In the genomic region with DNA sequence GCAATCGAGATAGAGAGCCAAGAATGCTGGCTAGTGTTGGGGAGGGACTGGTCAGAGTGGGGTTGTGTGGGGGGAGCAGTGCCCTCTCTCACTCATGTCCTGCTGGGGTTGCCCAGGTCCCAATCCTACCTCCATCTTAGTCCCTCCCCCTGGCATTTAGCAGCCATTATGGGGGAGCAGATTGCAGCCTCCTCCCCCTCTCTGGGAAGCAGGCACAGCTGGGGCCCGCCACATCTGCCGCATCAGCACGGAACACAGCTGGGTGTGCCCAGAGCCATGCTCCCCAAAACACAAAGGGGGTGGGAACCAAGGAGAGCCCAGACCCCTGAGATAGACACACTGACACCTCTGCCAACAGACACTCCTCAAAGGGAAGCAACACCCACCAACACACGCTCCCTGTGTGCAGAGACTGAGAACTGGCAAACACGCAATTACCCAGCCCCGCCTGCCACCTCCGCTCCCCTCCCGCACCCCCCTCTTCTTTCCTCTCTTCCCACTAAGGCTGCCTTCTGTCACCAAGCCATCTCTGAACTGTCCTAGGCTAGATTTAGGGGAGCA, we compare ENCODE assay signal across 8 mouse cellular contexts. TPM values are rescaled to one million over a fixed set of nuclear protein-coding genes. Genes with fewer than 3 reads are reported as not detected.
DNase-seq lines count a peak whose midpoint lies in the region; ATAC-seq and TF ChIP-seq lines count a peak whose summit lies in the region.

No protein-coding gene starts in this region.

- peak overlapping the region; percentile 65 for H3K4me2 ChIP-seq in heart, embryonic 14.5 days (ENCODE audit: low read length)
- no peak overlapping the region; the same call in 1 of the 2 replicates for H3K4me2 ChIP-seq in hindbrain, embryonic 11.5 days (replicated peaks; ENCODE audit: low read depth, low read length)

- H3K9ac ChIP-seq in heart, embryonic 14.5 days (ENCODE audit: low read length), result no peak overlapping the region
- peak overlapping the region; percentile 25 for H3K9ac ChIP-seq in hindbrain, embryonic 11.5 days (ENCODE audit: low read depth, low read length)

- peaks cover 26 to 52% of the 10 kb centered on the region in 2 experiments for H3K4me1 ChIP-seq in heart, embryonic 14.5 days (ENCODE audit: control insufficient read depth in 2 of 2, insufficient read depth in 2 of 2, low read length in 2 of 2)
- peaks cover 54% of the 10 kb centered on the region for H3K4me1 ChIP-seq in hindbrain, embryonic 11.5 days (replicated peaks; ENCODE audit: control insufficient read depth, insufficient read depth, low read length)
- H3K4me1 ChIP-seq in midbrain, embryonic 10.5 days, result peaks cover 95% of the 10 kb centered on the region
- H3K4me1 ChIP-seq in kidney, adult 2 months (ENCODE audit: control insufficient read depth, insufficient read depth, low read length), result no peaks in the 10 kb centered on the region

- no peak overlapping the region for H3K4me3 ChIP-seq in heart, embryonic 14.5 days (ENCODE audit: control insufficient read depth in 1 of 2, insufficient read depth in 1 of 2, low read depth in 1 of 2, low read length in 2 of 2)
- H3K4me3 ChIP-seq in hindbrain, embryonic 11.5 days (ENCODE audit: low read depth, low read length), result no peak overlapping the region
- peak overlapping the region; percentile 54 for H3K4me3 ChIP-seq in midbrain, embryonic 10.5 days
- H3K4me3 ChIP-seq in kidney, adult 2 months (ENCODE audit: insufficient read depth, low read depth, low read length), result no peak overlapping the region

- no peak overlapping the region for H3K27ac ChIP-seq in heart, embryonic 14.5 days (replicated peaks in 1 of 2; ENCODE audit: control insufficient read depth in 1 of 2, insufficient read depth in 1 of 2, low read depth in 2 of 2, low read length in 2 of 2)
- H3K27ac ChIP-seq in hindbrain, embryonic 11.5 days (ENCODE audit: low read depth, low read length), result peak overlapping the region; percentile 90
- H3K27ac ChIP-seq in midbrain, embryonic 10.5 days (replicated peaks), result peak overlapping the region; percentile 91
- no peak overlapping the region for H3K27ac ChIP-seq in kidney, adult 2 months (ENCODE audit: insufficient read depth, low read depth, low read length)

- peaks cover 30% of the 10 kb centered on the region for H3K36me3 ChIP-seq in heart, embryonic 14.5 days (ENCODE audit: control insufficient read depth, insufficient read depth, low read length)
- H3K36me3 ChIP-seq in hindbrain, embryonic 11.5 days (ENCODE audit: control insufficient read depth, insufficient read depth, low read length), result no peaks in the 10 kb centered on the region; the same call in 1 of the 2 replicates
- H3K36me3 ChIP-seq in midbrain, embryonic 10.5 days, result peaks cover 13% of the 10 kb centered on the region
- H3K36me3 ChIP-seq in kidney, adult 2 months (ENCODE audit: control insufficient read depth, insufficient read depth, low read length), result no peaks in the 10 kb centered on the region

- 18% methylated on average over 9 of the region's 9 CpGs for WGBS in heart, embryonic 14.5 days
- WGBS in hindbrain, embryonic 11.5 days, result 19% methylated on average over 8 of the region's 9 CpGs
- 14% methylated on average over 9 of the region's 9 CpGs for WGBS in midbrain, embryonic 10.5 days
- WGBS in kidney, adult 2 months, result 19% methylated on average over 9 of the region's 9 CpGs

- ATAC-seq in heart, embryonic 14.5 days (ENCODE audit: insufficient number of reproducible peaks, insufficient read depth, low FRiP score, low read depth), result no peak
- no peak for ATAC-seq in hindbrain, embryonic 11.5 days (ENCODE audit: low FRiP score)

- intact Hi-C loops in heart, postnatal 14 days (cut with DNase I), result loop anchor here (1.0 kb wide), 1 partner anchor 22 kb away; no protein-coding TSS in a partner anchor

- no peak for TF ChIP-seq POLR2A in kidney, adult 2 months (IDR thresholded peaks at IDR 0.05; ENCODE audit: low read depth, low read length)

- no peak for DNase-seq in heart, postnatal 14 days
- DNase-seq in MN1 (ENCODE audit: low spot score), result peak; percentile 47
- DNase-seq in hindbrain, embryonic 11.5 days (ENCODE audit: low spot score), result peak; percentile 39
- no peak for DNase-seq in midbrain, embryonic 10.5 days (ENCODE audit: low spot score)
- no peak for DNase-seq in T-cell, adult 2 months (ENCODE audit: low spot score)
- no peak for DNase-seq in kidney, adult 2 months
- no peak for DNase-seq in kidney, postnatal 4 days

- peaks cover 45% of the 10 kb centered on the region for H3K27me3 ChIP-seq in heart, embryonic 14.5 days (ENCODE audit: control insufficient read depth, insufficient read depth, low read length)
- peaks cover 17% of the 10 kb centered on the region for H3K27me3 ChIP-seq in hindbrain, embryonic 11.5 days (ENCODE audit: control insufficient read depth, insufficient read depth, low read length)
- H3K27me3 ChIP-seq in midbrain, embryonic 10.5 days (ENCODE audit: low read depth, poor library complexity, severe bottlenecking), result peaks cover 64% of the 10 kb centered on the region
- H3K27me3 ChIP-seq in kidney, adult 2 months (replicated peaks; ENCODE audit: control insufficient read depth, insufficient read depth, low read length), result 0 out of 2 replicates have a peak, but pooled peaks cover 2% of the 10 kb centered on the region

- no peak for TF ChIP-seq CTCF in kidney, adult 2 months (conservative IDR thresholded peaks at IDR 0.05; ENCODE audit: insufficient read depth, insufficient read length, low read depth, low read length)

- H3K9me3 ChIP-seq in heart, embryonic 14.5 days (ENCODE audit: control insufficient read depth, low read length), result no peaks in the 10 kb centered on the region
- no peaks in the 10 kb centered on the region for H3K9me3 ChIP-seq in hindbrain, embryonic 11.5 days (ENCODE audit: control insufficient read depth, low read length)
- H3K9me3 ChIP-seq in midbrain, embryonic 10.5 days (replicated peaks), result no peaks in the 10 kb centered on the region

RNA-seq across cellular contexts. Expression of a gene that starts 5.0 kb away (rescaled TPM):
- 0.18 TPM in 1 of 2 replicates, not detected in the other for polyA plus RNA-seq in heart, embryonic 14.5 days (2014; fragmentation: Nextera tagmentation; extraction: Ambion mirVana)
- total RNA-seq in heart, postnatal 14 days (2021), result not detected
- 1.9 and 4.4 TPM in 2 replicates for polyA plus RNA-seq in hindbrain, embryonic 11.5 days (2014; fragmentation: Nextera tagmentation; extraction: Ambion mirVana)
- 6.1 and 17.7 TPM in 2 replicates for polyA plus RNA-seq in midbrain, embryonic 10.5 days (2016; fragmentation: Nextera tagmentation; extraction: Ambion mirVana)
- 0.05 and 0.08 TPM in 2 replicates for polyA plus RNA-seq in kidney, adult 2 months (2012; rRNA removed)

RNA-seq across cellular contexts. Expression of a gene that starts 9.5 kb away (rescaled TPM):
- 53.3 and 71.9 TPM in 2 replicates for polyA plus RNA-seq in heart, embryonic 14.5 days (2014; fragmentation: Nextera tagmentation; extraction: Ambion mirVana)
- total RNA-seq in heart, postnatal 14 days (2021), result 10 to 100 TPM; 32.3 to 32.5 TPM
- polyA plus RNA-seq in hindbrain, embryonic 11.5 days (2014; fragmentation: Nextera tagmentation; extraction: Ambion mirVana), result 53.8 and 56.3 TPM in 2 replicates
- 70.2 and 73.1 TPM in 2 replicates for polyA plus RNA-seq in midbrain, embryonic 10.5 days (2016; fragmentation: Nextera tagmentation; extraction: Ambion mirVana)
- 82.4 and 95.0 TPM in 2 replicates for polyA plus RNA-seq in kidney, adult 2 months (2012; rRNA removed)

RNA-seq across cellular contexts. Expression of a gene that starts 33.9 kb away (rescaled TPM):
- polyA plus RNA-seq in heart, embryonic 14.5 days (2014; fragmentation: Nextera tagmentation; extraction: Ambion mirVana), result 23.5 and 27.0 TPM in 2 replicates
- total RNA-seq in heart, postnatal 14 days (2021), result 10 to 100 TPM; 29.5 to 30.1 TPM
- polyA plus RNA-seq in hindbrain, embryonic 11.5 days (2014; fragmentation: Nextera tagmentation; extraction: Ambion mirVana), result 17.8 and 20.2 TPM in 2 replicates
- polyA plus RNA-seq in midbrain, embryonic 10.5 days (2016; fragmentation: Nextera tagmentation; extraction: Ambion mirVana), result 24.4 and 25.2 TPM in 2 replicates
- 31.6 and 51.9 TPM in 2 replicates for polyA plus RNA-seq in kidney, adult 2 months (2012; rRNA removed)

RNA-seq across cellular contexts. Expression of a gene that starts 34.1 kb away (rescaled TPM):
- polyA plus RNA-seq in heart, embryonic 14.5 days (2014; fragmentation: Nextera tagmentation; extraction: Ambion mirVana), result 0.20 and 0.38 TPM in 2 replicates
- under 1 TPM; 0.26 to 0.88 TPM for total RNA-seq in heart, postnatal 14 days (2021)
- 11.1 and 11.6 TPM in 2 replicates for polyA plus RNA-seq in hindbrain, embryonic 11.5 days (2014; fragmentation: Nextera tagmentation; extraction: Ambion mirVana)
- polyA plus RNA-seq in midbrain, embryonic 10.5 days (2016; fragmentation: Nextera tagmentation; extraction: Ambion mirVana), result 9.9 and 17.4 TPM in 2 replicates
- polyA plus RNA-seq in kidney, adult 2 months (2012; rRNA removed), result 1.3 and 1.8 TPM in 2 replicates

Comparison
In these comparisons a context has a peak if more than half of its experiments do, and no peak if none do; other contexts are left out.
1. H3K27ac ChIP-seq: peak in hindbrain, embryonic 11.5 days (single experiment) and midbrain, embryonic 10.5 days (single experiment); none in heart, embryonic 14.5 days (0 of 2) and kidney, adult 2 months (single experiment).
2. DNase-seq: peak in MN1 (single experiment) and hindbrain, embryonic 11.5 days (single experiment); none in heart, postnatal 14 days (0 of 2), midbrain, embryonic 10.5 days (single experiment), T-cell, adult 2 months (single experiment), kidney, adult 2 months (single experiment) and kidney, postnatal 4 days (0 of 2).